Mouse (Mus musculus): ENCODE data around the gene Mrps33.

Mrps33 gene

GRCm38 (mm10) chr6:39780857-39781666 is 29.7 kb downstream of the Mrps33 start:
- no peak for DNase-seq (ENCODE audit: low spot score in 2 of 2)

- no peak for DNase-seq (ENCODE audit: low spot score in 2 of 2)
Measured at GRCm38 (mm10) chr6:39778506-39778905, 32.3 kb downstream of the Mrps33 start.

- no peak for DNase-seq (ENCODE audit: low spot score in 2 of 2)
Measured at GRCm38 (mm10) chr6:39776275-39776674, 34.5 kb downstream of the Mrps33 start.

- no peak for DNase-seq (ENCODE audit: low spot score in 2 of 2)
Measured at GRCm38 (mm10) chr6:39775029-39775428, 35.8 kb downstream of the Mrps33 start.

GRCm38 (mm10) chr6:39757229-39757628 is 53.6 kb downstream of the Mrps33 start:
- DNase-seq (ENCODE audit: low spot score in 2 of 2): no peak
